Mouse (Mus musculus) liver, embryonic 15.5 days (tissue): Measurements from ENCODE around the gene Ctdsp1. TPM values are rescaled to one million over a fixed set of nuclear protein-coding genes. Genes with fewer than 3 reads are reported as not detected.

Source experiments
- ATAC-seq: fragments of 200-750 bp; cut with Nextera tagmentation; 2 replicates; pipeline ENCODE4 v1.8.0; 2017; ENCODE audit warnings: moderate number of reproducible peaks, mild to moderate bottlenecking, moderate library complexity; ENCODE audit not compliant: insufficient read depth
- H3K27ac ChIP-seq: fragments of 300-500 bp; sonication (generic); replicated peaks from 2 replicates; pipeline ENCODE4 v1.5.1; 2015; ENCODE audit warnings: mild to moderate bottlenecking, inconsistent platforms
- H3K27me3 ChIP-seq: fragments of 300-500 bp; sonication (generic); 2 replicates; pipeline ENCODE4 v1.6.1; 2015; ENCODE audit warnings: mild to moderate bottlenecking, inconsistent platforms
- H3K36me3 ChIP-seq: fragments of 300-500 bp; sonication (generic); replicated peaks from 2 replicates; pipeline ENCODE4 v1.6.1; 2015; ENCODE audit warnings: moderate library complexity, mild to moderate bottlenecking, inconsistent platforms
- H3K4me1 ChIP-seq: fragments of 300-500 bp; sonication (generic); replicated peaks from 2 replicates; pipeline ENCODE4 v1.6.1; 2015; ENCODE audit warnings: inconsistent platforms
- H3K4me2 ChIP-seq: fragments of 300-500 bp; sonication (generic); 2 replicates; pipeline ENCODE4 v1.6.1; 2015; ENCODE audit warnings: moderate library complexity, mild to moderate bottlenecking, inconsistent platforms
- H3K4me3 ChIP-seq: fragments of 300-500 bp; sonication (generic); replicated peaks from 2 replicates; pipeline ENCODE4 v1.5.1; 2015; ENCODE audit warnings: mild to moderate bottlenecking, inconsistent platforms
- H3K9ac ChIP-seq: fragments of 300-500 bp; sonication (generic); 2 replicates; pipeline ENCODE4 v1.6.1; 2015; ENCODE audit warnings: moderate library complexity, mild to moderate bottlenecking, inconsistent platforms
- H3K9me3 ChIP-seq: fragments of 300-500 bp; sonication (generic); replicated peaks from 2 replicates; pipeline ENCODE4 v1.6.1; 2016; ENCODE audit warnings: inconsistent platforms
- WGBS: fragments of 180-500 bp; shearing (Covaris S2); methylation state at CpG from one replicate; pipeline ENCODE4 v1.1.7; 2015; ENCODE audit warnings: mixed read lengths; ENCODE audit not compliant: insufficient replicate concordance; 5-methylcytosine and 5-hydroxymethylcytosine counted together
- polyA plus RNA-seq: library from polyadenylated mRNA; unstranded; fragments of >200 nt; fragmentation: Nextera tagmentation; extraction: Ambion mirVana; gene quantifications from 2 replicates; pipeline ENCODE4 v1.2.1, GENCODE M21; 2015

The Ctdsp1 gene
- polyA plus RNA-seq, 1 experiment from 2014 or later, result 44.8 TPM

- H3K4me1 ChIP-seq, result peaks cover 8% of the 10 kb centered on the region
- no peaks in the 10 kb centered on the region for H3K9me3 ChIP-seq
- ATAC-seq, result no peak
- no peaks in the 10 kb centered on the region for H3K36me3 ChIP-seq
- no peak within 1 kb of the TSS for H3K9ac ChIP-seq
- peaks cover 7% of the 10 kb centered on the region for H3K27me3 ChIP-seq
- no peak within 1 kb of the TSS for H3K4me3 ChIP-seq
- H3K4me2 ChIP-seq, result no peak within 1 kb of the TSS
- 1% methylated on average over 2 of the region's 2 CpGs for WGBS
- no peak within 1 kb of the TSS for H3K27ac ChIP-seq
Measured at GRCm38 (mm10) chr1:74361812-74362211, 29.5 kb upstream of the Ctdsp1 start, which contains the start of gene Catip. Gene Catip (plus strand): TSS chr1:74362108.

- Histone ChIP-seq H3K4me2 (no peak overlapping the region), H3K4me1 (peaks cover 16% of the 10 kb centered on the region), H3K9ac (no peak overlapping the region), H3K27ac (no peak overlapping the region), H3K9me3 (no peaks in the 10 kb centered on the region), H3K36me3 (no peaks in the 10 kb centered on the region), H3K27me3 (peaks cover 15% of the 10 kb centered on the region), H3K4me3 (no peak overlapping the region)
- 59% methylated on average over 17 of the region's 17 CpGs for WGBS
- ATAC-seq, result 0 out of 2 replicates have a peak, but pooled peaks have one; percentile 18
Measured at GRCm38 (mm10) chr1:74362325-74363229, 28.7 kb upstream of the Ctdsp1 start.

- no peaks in the 10 kb centered on the region for H3K36me3 ChIP-seq
- H3K9ac ChIP-seq, result no peak overlapping the region
- peaks cover 23% of the 10 kb centered on the region for H3K27me3 ChIP-seq
- no peak for ATAC-seq
- H3K4me3 ChIP-seq, result no peak overlapping the region
- H3K4me2 ChIP-seq, result no peak overlapping the region
- no peaks in the 10 kb centered on the region for H3K9me3 ChIP-seq
- H3K27ac ChIP-seq, result no peak overlapping the region
- peaks cover 25% of the 10 kb centered on the region for H3K4me1 ChIP-seq
- WGBS, result 49% methylated on average over 5 of the region's 5 CpGs
Measured at GRCm38 (mm10) chr1:74363437-74363836, 27.9 kb upstream of the Ctdsp1 start.

- Histone ChIP-seq H3K4me2 (no peak overlapping the region), H3K27me3 (peaks cover 23% of the 10 kb centered on the region), H3K9ac (no peak overlapping the region), H3K4me1 (peaks cover 28% of the 10 kb centered on the region), H3K4me3 (no peak overlapping the region), H3K9me3 (no peaks in the 10 kb centered on the region), H3K27ac (no peak overlapping the region), H3K36me3 (no peaks in the 10 kb centered on the region)
- no peak for ATAC-seq
- 32% methylated on average over 8 of the region's 8 CpGs for WGBS
Measured at GRCm38 (mm10) chr1:74364270-74364669, 27.0 kb upstream of the Ctdsp1 start.

- peak; percentile 62; the same call in 1 of the 2 replicates for ATAC-seq
Measured at GRCm38 (mm10) chr1:74367886-74368645, 23.2 kb upstream of the Ctdsp1 start.

GRCm38 (mm10) chr1:74370040-74370439, 21.3 kb upstream of the Ctdsp1 start:
- no peak overlapping the region for H3K4me3 ChIP-seq
- no peaks in the 10 kb centered on the region for H3K9me3 ChIP-seq
- no peak for ATAC-seq
- no peaks in the 10 kb centered on the region for H3K36me3 ChIP-seq
- no peak overlapping the region for H3K9ac ChIP-seq
- H3K4me2 ChIP-seq, result no peak overlapping the region
- H3K4me1 ChIP-seq, result peaks cover 34% of the 10 kb centered on the region
- 31% methylated on average over 4 of the region's 4 CpGs for WGBS
- H3K27ac ChIP-seq, result no peak overlapping the region
- peaks cover 20% of the 10 kb centered on the region for H3K27me3 ChIP-seq

More at GRCm38 (mm10) chr1:74367886-74368645, 23.2 kb upstream of the Ctdsp1 start:
- H3K4me2 ChIP-seq, result peak overlapping the region; percentile 74
- H3K4me3 ChIP-seq, result peak overlapping the region; percentile 46
- H3K9me3 ChIP-seq, result no peaks in the 10 kb centered on the region
- WGBS, result 6% methylated on average over 34 of the region's 34 CpGs
- H3K4me1 ChIP-seq, result peaks cover 31% of the 10 kb centered on the region
- H3K27me3 ChIP-seq, result peaks cover 23% of the 10 kb centered on the region
- peak overlapping the region; percentile 43; the same call in 1 of the 2 replicates for H3K9ac ChIP-seq
- H3K27ac ChIP-seq, result no peak overlapping the region
- no peaks in the 10 kb centered on the region for H3K36me3 ChIP-seq

- ATAC-seq, result no peak
- H3K9ac ChIP-seq, result no peak overlapping the region
- H3K27me3 ChIP-seq, result 0 out of 2 replicates have a peak, but pooled peaks cover 5% of the 10 kb centered on the region
- peaks cover 32% of the 10 kb centered on the region for H3K4me1 ChIP-seq
- no peaks in the 10 kb centered on the region for H3K9me3 ChIP-seq
- H3K36me3 ChIP-seq, result no peaks in the 10 kb centered on the region
- H3K4me3 ChIP-seq, result no peak overlapping the region
- H3K4me2 ChIP-seq, result no peak overlapping the region
- no peak overlapping the region for H3K27ac ChIP-seq
- WGBS, result 13% methylated on average over 4 of the region's 4 CpGs
Measured at GRCm38 (mm10) chr1:74373372-74373771, 17.9 kb upstream of the Ctdsp1 start.

- ATAC-seq, result peak; percentile 36
- 44% methylated on average over 8 of the region's 8 CpGs for WGBS
- no peaks in the 10 kb centered on the region for H3K9me3 ChIP-seq
Measured at GRCm38 (mm10) chr1:74374980-74375379, 16.3 kb upstream of the Ctdsp1 start, which contains the start of gene Slc11a1. Gene Slc11a1 (plus strand): TSS chr1:74375195.

GRCm38 (mm10) chr1:74375561-74375960, 15.7 kb upstream of the Ctdsp1 start:
- H3K4me3 ChIP-seq, result no peak overlapping the region
- peaks cover 47% of the 10 kb centered on the region for H3K4me1 ChIP-seq
- H3K27ac ChIP-seq, result no peak overlapping the region; the same call in 1 of the 2 replicates
- 0 out of 2 replicates have a peak, but pooled peaks cover 4% of the 10 kb centered on the region for H3K27me3 ChIP-seq
- no peak overlapping the region for H3K4me2 ChIP-seq
- WGBS, result 65% methylated on average over 10 of the region's 10 CpGs
- H3K36me3 ChIP-seq, result no peaks in the 10 kb centered on the region
- H3K9me3 ChIP-seq, result no peaks in the 10 kb centered on the region
- no peak for ATAC-seq
- no peak overlapping the region for H3K9ac ChIP-seq

More at GRCm38 (mm10) chr1:74374980-74375379, 16.3 kb upstream of the Ctdsp1 start, which contains the start of gene Slc11a1:
- Histone ChIP-seq H3K36me3 (no peaks in the 10 kb centered on the region), H3K27me3 (0 out of 2 replicates have a peak, but pooled peaks cover 4% of the 10 kb centered on the region), H3K4me3 (0 out of 2 replicates have a peak within 1 kb of the TSS, but pooled peaks have one; percentile 12), H3K9ac (no peak within 1 kb of the TSS), H3K4me2 (peak within 1 kb of the TSS; percentile 30; the same call in 1 of the 2 replicates), H3K27ac (peak within 1 kb of the TSS; percentile 53), H3K4me1 (peaks cover 41% of the 10 kb centered on the region)

- 39% methylated on average over 4 of the region's 4 CpGs for WGBS
- no peaks in the 10 kb centered on the region for H3K36me3 ChIP-seq
- ATAC-seq, result no peak
- no peak overlapping the region for H3K4me3 ChIP-seq
- H3K9me3 ChIP-seq, result no peaks in the 10 kb centered on the region
- H3K9ac ChIP-seq, result no peak overlapping the region
- H3K27ac ChIP-seq, result no peak overlapping the region
- peaks cover 54% of the 10 kb centered on the region for H3K4me1 ChIP-seq
- no peak overlapping the region; the same call in 1 of the 2 replicates for H3K4me2 ChIP-seq
- H3K27me3 ChIP-seq, result 0 out of 2 replicates have a peak, but pooled peaks cover 4% of the 10 kb centered on the region
Measured at GRCm38 (mm10) chr1:74376396-74376795, 14.9 kb upstream of the Ctdsp1 start.
